Mouse (Mus musculus): ENCODE measurements at regions not wholly inside any gene's neighbourhood (a gene's known extent, or its start where the extent isn't known, plus 50 kb on each side); places are given as distances from the start of the nearest gene placed in this dataset.

DNA sequence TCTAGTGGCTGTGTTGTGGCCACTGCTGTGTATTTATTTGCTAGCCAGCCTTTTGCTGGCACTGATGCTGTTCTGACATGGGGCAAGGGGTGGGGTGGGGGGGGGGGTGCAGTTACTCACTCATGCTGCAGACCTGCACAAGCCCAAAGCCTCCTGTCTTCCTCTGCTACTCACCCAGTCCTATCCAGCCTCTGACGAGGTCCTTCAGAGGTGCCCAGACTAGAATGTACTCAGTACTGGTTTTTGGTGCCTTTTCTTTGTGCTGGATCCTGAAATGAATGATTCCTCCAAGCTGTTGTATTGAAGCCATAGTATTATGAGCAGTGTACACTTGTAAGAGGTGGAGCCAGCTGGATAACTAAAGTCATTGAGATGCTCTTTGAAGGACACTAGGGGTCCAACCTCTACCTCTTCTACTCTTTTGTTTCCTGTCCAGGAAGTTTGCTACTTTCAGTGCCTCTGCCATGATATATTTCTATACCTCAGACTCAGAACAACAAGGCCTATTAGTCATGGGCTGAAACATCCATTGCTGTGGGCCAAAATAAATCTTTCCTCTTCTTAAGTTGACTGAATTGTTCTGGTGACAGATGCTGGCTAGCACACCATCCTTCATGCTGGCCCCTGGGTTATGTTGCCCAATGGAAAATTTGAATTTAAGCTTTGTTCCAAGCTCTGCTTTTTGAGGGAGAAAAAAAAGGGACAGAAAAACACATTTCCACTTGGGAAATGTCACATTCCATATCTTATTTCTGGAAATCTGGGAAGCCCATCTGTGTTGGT is 128.1 kb upstream of the Gas1 start:
- Histone ChIP-seq H3K4me1 (ENCODE audit: control insufficient read depth, insufficient read depth, low read length) (peaks cover 10% of the 10 kb centered on the region), H3K27me3 (ENCODE audit: control insufficient read depth, insufficient read depth, low read length) (no peaks in the 10 kb centered on the region), H3K4me3 (ENCODE audit: low read depth, low read length) (no peak overlapping the region), H3K36me3 (ENCODE audit: control insufficient read depth, insufficient read depth, low read length) (no peaks in the 10 kb centered on the region), H3K9ac (ENCODE audit: low read length) (no peak overlapping the region), H3K9me3 (ENCODE audit: control insufficient read depth, low read length) (no peaks in the 10 kb centered on the region), H3K27ac (replicated peaks; ENCODE audit: low read depth, low read length) (no peak overlapping the region), H3K4me2 (ENCODE audit: low read depth, severe bottlenecking) (no peak overlapping the region)
- 69% methylated on average over 1 of the region's 1 CpGs for WGBS
- ATAC-seq (ENCODE audit: insufficient number of reproducible peaks, low FRiP score, low TSS enrichment, low read depth) (no peak), DNase-seq (ENCODE audit: low spot score) (no peak)

DNA sequence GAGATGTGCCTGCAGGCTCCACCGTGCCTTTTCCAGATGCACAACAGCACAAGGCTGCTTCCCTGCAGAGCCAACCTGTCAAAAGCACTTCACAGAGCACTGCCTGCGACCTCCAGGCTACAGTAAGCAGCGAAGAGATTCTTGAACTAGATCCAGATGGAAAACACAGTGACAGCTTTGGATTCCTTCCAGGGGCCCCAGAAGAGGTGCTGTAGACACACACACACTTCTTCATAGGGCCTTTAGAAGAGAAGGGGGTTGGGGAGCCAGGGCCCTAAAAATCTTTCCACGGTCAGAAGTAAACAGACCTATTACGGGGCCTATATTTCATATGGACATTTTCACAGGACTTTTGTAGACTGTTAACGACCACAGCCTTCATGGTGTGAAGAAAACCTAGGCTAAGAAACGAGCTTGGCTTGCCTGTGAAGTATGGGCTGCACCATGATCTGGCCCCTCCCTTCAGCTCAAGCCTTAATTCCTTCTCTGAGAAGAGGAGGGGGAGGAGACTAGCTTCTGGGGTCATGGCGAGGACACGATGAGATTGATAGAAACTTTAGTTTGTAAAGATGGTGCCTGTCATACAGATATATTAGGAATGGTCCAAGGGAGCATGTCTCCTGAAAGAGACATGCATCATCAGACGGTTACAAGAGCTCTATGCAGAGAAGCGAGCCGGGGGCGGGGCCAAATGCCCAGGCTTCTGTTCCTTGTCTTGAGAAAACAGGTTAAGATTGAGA is 131.1 kb upstream of the Gas1 start:
- Histone ChIP-seq H3K4me2 (ENCODE audit: low read depth, severe bottlenecking) (no peak overlapping the region), H3K27me3 (ENCODE audit: control insufficient read depth, insufficient read depth, low read length) (no peaks in the 10 kb centered on the region), H3K9ac (ENCODE audit: low read length) (no peak overlapping the region), H3K36me3 (ENCODE audit: control insufficient read depth, insufficient read depth, low read length) (no peaks in the 10 kb centered on the region), H3K27ac (replicated peaks; ENCODE audit: low read depth, low read length) (no peak overlapping the region; the same call in 1 of the 2 replicates), H3K4me1 (ENCODE audit: control insufficient read depth, insufficient read depth, low read length) (peaks cover 10% of the 10 kb centered on the region), H3K9me3 (ENCODE audit: control insufficient read depth, low read length) (no peaks in the 10 kb centered on the region), H3K4me3 (ENCODE audit: low read depth, low read length) (no peak overlapping the region)
- WGBS: 33% methylated on average over 13 of the region's 13 CpGs
- peak; percentile 67 for ATAC-seq (ENCODE audit: insufficient number of reproducible peaks, low FRiP score, low TSS enrichment, low read depth)
- peak; percentile 67 for DNase-seq (ENCODE audit: low spot score)

DNA sequence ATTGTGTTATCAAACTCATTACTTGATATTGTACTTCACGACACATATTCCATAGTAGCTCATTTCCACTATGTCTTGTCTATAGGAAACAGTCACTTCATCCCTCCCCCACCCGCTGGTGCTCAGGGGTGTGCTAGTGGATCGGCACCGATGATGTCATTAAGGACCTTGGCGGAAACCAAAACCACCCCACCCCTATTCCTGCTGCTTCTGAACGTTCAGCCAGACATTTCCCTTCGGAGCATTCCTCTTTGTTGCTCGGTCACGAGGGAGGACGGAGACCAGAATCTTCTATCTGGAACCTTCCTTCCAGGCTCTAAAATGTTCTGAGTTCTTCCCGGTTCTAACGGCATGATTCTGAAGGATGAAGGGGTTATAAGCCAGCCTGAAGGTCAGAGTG is 132.3 kb upstream of the Gas1 start:
- no peaks in the 10 kb centered on the region for H3K9me3 ChIP-seq (ENCODE audit: control insufficient read depth, low read length)
- no peak overlapping the region for H3K9ac ChIP-seq (ENCODE audit: low read length)
- H3K4me1 ChIP-seq (ENCODE audit: control insufficient read depth, insufficient read depth, low read length): peaks cover 10% of the 10 kb centered on the region
- 94% methylated on average over 12 of the region's 12 CpGs for WGBS
- H3K36me3 ChIP-seq (ENCODE audit: control insufficient read depth, insufficient read depth, low read length): no peaks in the 10 kb centered on the region
- no peak overlapping the region for H3K27ac ChIP-seq (replicated peaks; ENCODE audit: low read depth, low read length)
- no peaks in the 10 kb centered on the region for H3K27me3 ChIP-seq (ENCODE audit: control insufficient read depth, insufficient read depth, low read length)
- ATAC-seq (ENCODE audit: insufficient number of reproducible peaks, low FRiP score, low TSS enrichment, low read depth): no peak
- DNase-seq (ENCODE audit: low spot score): no peak
- H3K4me2 ChIP-seq (ENCODE audit: low read depth, severe bottlenecking): no peak overlapping the region
- H3K4me3 ChIP-seq (ENCODE audit: low read depth, low read length): no peak overlapping the region

DNA sequence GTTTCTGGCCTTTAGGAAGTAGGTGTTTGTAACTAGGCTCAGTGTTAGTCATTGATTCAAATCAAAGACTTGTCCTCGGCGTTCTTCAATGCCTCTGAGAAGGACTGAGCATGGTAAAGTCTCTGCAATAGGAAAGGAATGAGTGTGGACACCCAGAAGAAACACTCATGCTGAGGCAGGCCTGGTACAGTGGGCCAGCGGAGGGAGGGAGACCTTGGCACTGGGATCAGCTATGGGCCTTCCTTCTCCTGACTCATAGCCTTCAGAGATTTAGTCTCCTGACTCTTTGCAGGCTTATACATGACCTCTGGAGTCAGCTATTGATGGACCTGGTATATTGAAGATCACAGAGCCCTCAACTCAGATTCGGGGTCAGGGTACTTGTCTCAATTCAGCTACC is 132.8 kb upstream of the Gas1 start:
- H3K36me3 ChIP-seq (ENCODE audit: control insufficient read depth, insufficient read depth, low read length): no peaks in the 10 kb centered on the region
- no peak overlapping the region for H3K4me2 ChIP-seq (ENCODE audit: low read depth, severe bottlenecking)
- 96% methylated on average over 4 of the region's 4 CpGs for WGBS
- H3K4me3 ChIP-seq (ENCODE audit: low read depth, low read length): no peak overlapping the region
- no peak for DNase-seq (ENCODE audit: low spot score)
- no peaks in the 10 kb centered on the region for H3K27me3 ChIP-seq (ENCODE audit: control insufficient read depth, insufficient read depth, low read length)
- H3K9me3 ChIP-seq (ENCODE audit: control insufficient read depth, low read length): no peaks in the 10 kb centered on the region
- H3K4me1 ChIP-seq (ENCODE audit: control insufficient read depth, insufficient read depth, low read length): peaks cover 10% of the 10 kb centered on the region
- ATAC-seq (ENCODE audit: insufficient number of reproducible peaks, low FRiP score, low TSS enrichment, low read depth): no peak
- no peak overlapping the region for H3K27ac ChIP-seq (replicated peaks; ENCODE audit: low read depth, low read length)
- H3K9ac ChIP-seq (ENCODE audit: low read length): no peak overlapping the region

DNA sequence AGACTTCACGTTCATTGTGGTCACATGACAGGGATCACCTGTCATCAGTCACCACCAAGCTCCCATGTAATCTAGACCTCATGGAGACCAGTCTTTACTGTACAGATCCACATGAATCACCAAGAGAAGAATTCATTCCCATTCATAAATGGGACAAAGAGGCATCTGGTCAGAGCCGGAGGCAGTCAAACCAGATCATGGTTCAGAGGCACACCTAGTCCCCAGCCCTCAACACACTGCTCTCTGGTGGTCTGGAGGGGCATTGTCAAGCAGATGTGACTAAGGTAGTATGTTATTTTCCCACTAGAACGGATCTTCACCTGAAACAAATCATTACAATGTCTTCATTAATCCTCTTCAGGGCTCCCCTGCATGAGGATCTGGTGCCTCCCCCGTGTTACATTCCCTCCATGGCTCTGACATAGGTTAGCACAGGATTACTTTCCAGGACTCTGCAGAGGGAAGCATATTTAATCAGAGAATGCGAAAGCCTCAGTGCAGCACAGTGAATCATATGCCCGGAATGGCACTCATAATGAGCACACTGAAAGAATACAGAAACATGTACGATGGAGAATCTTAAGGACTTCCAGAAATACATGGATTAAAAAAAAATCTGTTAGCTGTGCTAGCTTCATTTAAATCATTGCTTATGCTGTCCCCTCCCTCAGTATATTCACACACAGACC is 135.4 kb upstream of the Gas1 start:
- Histone ChIP-seq H3K27me3 (ENCODE audit: control insufficient read depth, insufficient read depth, low read length) (no peaks in the 10 kb centered on the region), H3K9ac (ENCODE audit: low read length) (no peak overlapping the region), H3K9me3 (ENCODE audit: control insufficient read depth, low read length) (no peaks in the 10 kb centered on the region), H3K4me1 (ENCODE audit: control insufficient read depth, insufficient read depth, low read length) (peaks cover 8% of the 10 kb centered on the region), H3K27ac (replicated peaks; ENCODE audit: low read depth, low read length) (no peak overlapping the region), H3K36me3 (ENCODE audit: control insufficient read depth, insufficient read depth, low read length) (no peaks in the 10 kb centered on the region), H3K4me2 (ENCODE audit: low read depth, severe bottlenecking) (no peak overlapping the region), H3K4me3 (ENCODE audit: low read depth, low read length) (no peak overlapping the region)
- ATAC-seq (ENCODE audit: insufficient number of reproducible peaks, low FRiP score, low TSS enrichment, low read depth) (no peak), DNase-seq (ENCODE audit: low spot score) (no peak)
- 75% methylated on average over 7 of the region's 7 CpGs for WGBS

DNA sequence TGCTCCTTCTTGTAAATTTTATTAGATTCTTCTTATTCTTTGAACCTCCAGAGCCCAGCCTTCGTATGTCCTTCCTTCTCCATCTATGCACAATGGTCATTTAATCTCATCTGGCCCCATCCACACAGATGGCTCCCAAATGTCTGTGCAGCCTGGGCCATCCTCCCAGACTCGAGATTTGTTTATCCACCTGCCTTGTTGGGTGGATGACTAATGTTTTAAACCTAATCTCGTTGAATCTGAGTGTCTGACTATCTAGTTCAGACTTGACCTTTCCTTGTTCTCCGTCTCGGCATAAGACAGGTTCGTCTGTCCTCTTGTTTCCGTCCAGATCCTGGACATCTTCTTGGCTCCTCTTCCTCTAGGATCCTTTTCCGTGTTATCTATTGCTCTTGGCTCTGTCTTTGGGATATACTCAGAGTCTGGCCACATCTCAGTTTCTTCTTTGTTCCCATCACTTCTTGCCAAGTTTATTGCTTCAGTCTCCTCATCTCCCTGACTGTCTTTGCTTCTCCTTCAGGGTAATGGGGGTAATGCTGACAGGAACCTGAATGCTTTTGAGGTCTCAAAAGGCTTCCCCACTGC is 141.4 kb upstream of the Gas1 start:
- Histone ChIP-seq H3K9me3 (ENCODE audit: control insufficient read depth, low read length) (no peaks in the 10 kb centered on the region), H3K4me3 (ENCODE audit: low read depth, low read length) (no peak overlapping the region), H3K36me3 (ENCODE audit: control insufficient read depth, insufficient read depth, low read length) (no peaks in the 10 kb centered on the region), H3K4me2 (ENCODE audit: low read depth, severe bottlenecking) (no peak overlapping the region), H3K4me1 (ENCODE audit: control insufficient read depth, insufficient read depth, low read length) (no peaks in the 10 kb centered on the region), H3K9ac (ENCODE audit: low read length) (no peak overlapping the region), H3K27me3 (ENCODE audit: control insufficient read depth, insufficient read depth, low read length) (no peaks in the 10 kb centered on the region), H3K27ac (replicated peaks; ENCODE audit: low read depth, low read length) (no peak overlapping the region)
- DNase-seq (ENCODE audit: low spot score) (no peak), ATAC-seq (ENCODE audit: insufficient number of reproducible peaks, low FRiP score, low TSS enrichment, low read depth) (no peak)
- WGBS: 84% methylated on average over 8 of the region's 8 CpGs

DNA sequence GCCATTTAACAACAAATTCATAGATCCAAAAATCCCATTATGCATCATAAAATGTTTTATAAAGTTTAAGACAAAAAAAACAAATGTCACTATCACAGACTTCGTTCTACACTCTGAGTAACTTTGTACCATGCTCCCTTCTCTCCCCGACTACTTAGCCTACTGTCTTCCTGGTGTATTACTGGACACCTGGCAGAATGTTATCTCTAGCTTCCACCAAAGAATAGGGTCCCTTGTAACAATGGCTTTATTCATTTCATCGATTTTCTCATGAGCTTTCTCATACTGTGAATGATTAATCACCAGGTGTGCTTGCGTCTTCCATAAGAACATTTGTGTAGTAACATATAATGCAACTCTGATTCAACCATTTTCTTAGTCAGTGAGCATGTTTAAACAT is 142.1 kb upstream of the Gas1 start:
- DNase-seq (ENCODE audit: low spot score): no peak
- H3K4me2 ChIP-seq (ENCODE audit: low read depth, severe bottlenecking): no peak overlapping the region
- H3K4me3 ChIP-seq (ENCODE audit: low read depth, low read length): no peak overlapping the region
- H3K36me3 ChIP-seq (ENCODE audit: control insufficient read depth, insufficient read depth, low read length): no peaks in the 10 kb centered on the region
- ATAC-seq (ENCODE audit: insufficient number of reproducible peaks, low FRiP score, low TSS enrichment, low read depth): no peak
- H3K4me1 ChIP-seq (ENCODE audit: control insufficient read depth, insufficient read depth, low read length): no peaks in the 10 kb centered on the region
- 93% methylated on average over 4 of the region's 4 CpGs for WGBS
- no peak overlapping the region for H3K9ac ChIP-seq (ENCODE audit: low read length)
- H3K9me3 ChIP-seq (ENCODE audit: control insufficient read depth, low read length): no peaks in the 10 kb centered on the region
- no peak overlapping the region for H3K27ac ChIP-seq (replicated peaks; ENCODE audit: low read depth, low read length)
- H3K27me3 ChIP-seq (ENCODE audit: control insufficient read depth, insufficient read depth, low read length): no peaks in the 10 kb centered on the region

DNA sequence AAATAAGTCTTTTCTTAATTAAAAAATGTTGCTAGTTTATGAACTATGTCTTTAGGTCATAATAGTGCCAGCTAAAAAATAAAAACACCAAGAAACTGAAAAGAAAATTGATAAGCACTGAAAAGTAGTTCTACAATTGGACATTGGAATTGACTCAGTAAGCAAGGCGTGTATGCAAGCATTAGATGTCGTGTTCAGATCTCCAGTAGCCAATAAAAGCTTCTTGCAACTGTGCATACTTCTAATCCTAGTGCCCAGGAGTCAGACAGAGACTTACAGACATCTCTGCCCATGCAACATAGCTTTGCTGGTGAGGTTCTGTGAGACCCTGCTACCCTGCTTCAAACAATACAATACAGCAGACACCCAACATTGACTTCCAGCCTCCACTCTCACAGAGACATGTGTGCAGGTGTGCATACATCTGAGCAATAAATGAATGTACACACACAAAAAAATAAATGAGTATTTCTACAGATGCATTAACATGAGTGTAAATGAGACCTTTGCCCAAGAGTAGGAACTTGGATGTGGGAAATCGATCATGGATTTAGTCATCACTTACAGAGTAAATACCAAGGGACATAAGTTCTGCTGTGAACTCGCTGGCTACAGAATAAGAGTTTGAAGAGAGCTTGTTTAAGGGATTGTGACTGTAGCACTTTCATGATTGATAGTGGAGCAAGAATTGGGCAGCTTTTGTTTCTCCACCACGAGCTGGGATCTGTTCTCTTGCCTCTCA is 142.9 kb upstream of the Gas1 start:
- H3K4me2 ChIP-seq (ENCODE audit: low read depth, severe bottlenecking): no peak overlapping the region
- H3K4me1 ChIP-seq (ENCODE audit: control insufficient read depth, insufficient read depth, low read length): no peaks in the 10 kb centered on the region
- ATAC-seq (ENCODE audit: insufficient number of reproducible peaks, low FRiP score, low TSS enrichment, low read depth): no peak
- WGBS: 73% methylated on average over 5 of the region's 5 CpGs
- H3K36me3 ChIP-seq (ENCODE audit: control insufficient read depth, insufficient read depth, low read length): no peaks in the 10 kb centered on the region
- no peak for DNase-seq (ENCODE audit: low spot score)
- no peaks in the 10 kb centered on the region for H3K27me3 ChIP-seq (ENCODE audit: control insufficient read depth, insufficient read depth, low read length)
- H3K9me3 ChIP-seq (ENCODE audit: control insufficient read depth, low read length): no peaks in the 10 kb centered on the region
- H3K9ac ChIP-seq (ENCODE audit: low read length): no peak overlapping the region
- H3K4me3 ChIP-seq (ENCODE audit: low read depth, low read length): no peak overlapping the region
- no peak overlapping the region for H3K27ac ChIP-seq (replicated peaks; ENCODE audit: low read depth, low read length)

Measured in limb, embryonic 11.5 days (tissue).